In the genomic region with DNA sequence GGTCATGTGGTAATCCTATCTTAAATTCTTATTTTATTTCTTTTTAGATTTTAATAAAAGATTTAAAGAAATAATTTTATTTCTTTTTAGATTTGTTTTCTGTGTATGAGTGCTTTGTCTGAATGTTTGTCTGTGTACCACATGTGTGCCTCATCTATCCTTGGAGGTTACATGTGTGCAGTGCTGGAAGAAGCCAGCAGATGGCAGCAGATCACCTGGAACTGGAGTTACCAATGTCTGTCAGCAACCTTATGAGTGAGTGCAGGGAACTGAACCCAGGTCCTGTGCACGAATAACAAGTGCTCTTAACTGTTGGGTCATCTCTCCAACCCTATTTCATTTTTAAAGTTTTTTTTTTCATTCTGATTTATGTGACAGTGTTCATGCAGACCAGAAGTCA, we compare ENCODE assay signal across 10 mouse cellular contexts. TPM values are rescaled to one million over a fixed set of nuclear protein-coding genes. Genes with fewer than 3 reads are reported as not detected.
A peak's percentile ranks its signal among the peaks of the same experiment; 100 is the strongest.
DNase-seq lines count a peak whose midpoint lies in the region; TF ChIP-seq lines count a peak whose summit lies in the region.
"Had no signal": no experiment of that assay in that cellular context is flagged by ENCODE, and none has a peak within 500 bp of the region (broad histone marks: within the 10 kb centered on the region; RNA-seq: fewer than 3 reads in every experiment).

No protein-coding gene starts in this region.

- H3K27ac ChIP-seq in cortical plate, adult 2 months (ENCODE audit: insufficient read depth, low read length): no peak overlapping the region
- H3K27ac ChIP-seq: embryonic facial prominence, embryonic 13.5 days; limb, embryonic 13.5 days had no signal

- TF ChIP-seq POLR2A in cortical plate, adult 2 months (IDR thresholded peaks at IDR 0.05; ENCODE audit: extremely low read depth, insufficient read depth, low read length): no peak

- peak; percentile 49 for DNase-seq in gastrocnemius, adult 18-20 months (ENCODE audit: low spot score)
- DNase-seq in gastrocnemius, postnatal 4 days (ENCODE audit: low spot score in 2 of 2): no peak
- peak; percentile 71 for DNase-seq in 416B (ENCODE audit: low read depth)
- peak; percentile 92 for DNase-seq in R1 (ENCODE audit: low read depth, low spot score)
- DNase-seq in layer of hippocampus, postnatal 10 days (ENCODE audit: low spot score in 2 of 2): peak; percentile 54 to 56
- DNase-seq in mesoderm, embryonic 11.5 days (ENCODE audit: low read depth, low spot score): peak; percentile 47
- peak; percentile 77 for DNase-seq in thymus, postnatal 25 days

- no peak overlapping the region for H3K4me3 ChIP-seq in cortical plate, adult 2 months (ENCODE audit: insufficient read depth, low read length)
- H3K4me3 ChIP-seq: embryonic facial prominence, embryonic 13.5 days; limb, embryonic 13.5 days had no signal

- peak; percentile 58 for TF ChIP-seq CTCF in cortical plate, adult 2 months (IDR thresholded peaks at IDR 0.05; ENCODE audit: extremely low read depth, insufficient read depth, low read length)

- H3K4me1 ChIP-seq in cortical plate, adult 2 months (ENCODE audit: control insufficient read depth, insufficient read depth, low read length): no peaks in the 10 kb centered on the region

RNA-seq across cellular contexts. Expression of a gene that starts 35.1 kb away (rescaled TPM):
- under 1 TPM in 1 of 2 experiments, not detected in 1; 0.43 TPM for total RNA-seq in gastrocnemius, adult 18-20 months (2021)
- under 1 TPM; 0.66 to 0.73 TPM for total RNA-seq in gastrocnemius, postnatal 4 days (2021)
- polyA plus RNA-seq in cortical plate, adult 2 months (2012; rRNA removed): 5.5 TPM in 2 replicates
- under 1 TPM; 0.38 to 0.87 TPM for total RNA-seq in layer of hippocampus, postnatal 10 days (2021)

RNA-seq across cellular contexts. Expression of a gene that starts 47.2 kb away (rescaled TPM):
- 10 to 100 TPM; 74.8 to 78.7 TPM for total RNA-seq in gastrocnemius, adult 18-20 months (2021)
- 100 to 1,000 TPM; 103 to 106 TPM for total RNA-seq in gastrocnemius, postnatal 4 days (2021)
- polyA plus RNA-seq in cortical plate, adult 2 months (2012; rRNA removed): 3.0 and 3.1 TPM in 2 replicates
- 1 to 10 TPM; 5.6 to 6.1 TPM for total RNA-seq in layer of hippocampus, postnatal 10 days (2021)

RNA-seq across cellular contexts. Expression of a gene that starts 50.7 kb away (rescaled TPM):
- 100 to 1,000 TPM; 110 to 123 TPM for total RNA-seq in gastrocnemius, adult 18-20 months (2021)
- 100 to 1,000 TPM; 123 to 137 TPM for total RNA-seq in gastrocnemius, postnatal 4 days (2021)
- 111 and 123 TPM in 2 replicates for polyA plus RNA-seq in cortical plate, adult 2 months (2012; rRNA removed)
- total RNA-seq in layer of hippocampus, postnatal 10 days (2021): 100 to 1,000 TPM; 114 to 123 TPM

Comparison
In these comparisons a context has a peak if more than half of its experiments do, and no peak if none do; other contexts are left out.
1. DNase-seq: peak in gastrocnemius, adult 18-20 months (single experiment), 416B (single experiment), R1 (single experiment), layer of hippocampus, postnatal 10 days (2 of 2), mesoderm, embryonic 11.5 days (single experiment) and thymus, postnatal 25 days (single experiment); none in gastrocnemius, postnatal 4 days (0 of 2).
2. RNA of a gene that starts 47.2 kb away (total RNA-seq): 103 to 106 TPM in gastrocnemius, postnatal 4 days and 74.8 to 78.7 TPM in gastrocnemius, adult 18-20 months; 5.6 to 6.1 TPM in layer of hippocampus, postnatal 10 days; every median in the first group is over 10 times any median in the second.